Mouse (Mus musculus) hindbrain, embryonic 13.5 days (tissue): Measurements from ENCODE around the gene Ttbk1. TPM values are rescaled to one million over a fixed set of nuclear protein-coding genes. Genes with fewer than 3 reads are reported as not detected.

Source experiments
- ATAC-seq: fragments of 200-750 bp; cut with Nextera tagmentation; 2 replicates; pipeline ENCODE4 v1.8.0; 2017; ENCODE audit warnings: moderate TSS enrichment; ENCODE audit not compliant: low FRiP score
- H3K27ac ChIP-seq: fragments of 300-500 bp; sonication (generic); 2 replicates; pipeline ENCODE4 v1.5.1; 2015; ENCODE audit warnings: inconsistent platforms, mild to moderate bottlenecking, moderate library complexity
- H3K27me3 ChIP-seq: fragments of 300-500 bp; sonication (generic); 2 replicates; pipeline ENCODE4 v1.6.1; 2015; ENCODE audit warnings: mild to moderate bottlenecking, inconsistent platforms
- H3K36me3 ChIP-seq: fragments of 300-500 bp; sonication (generic); 2 replicates; pipeline ENCODE4 v1.6.1; 2015; ENCODE audit warnings: mild to moderate bottlenecking, inconsistent platforms
- H3K4me1 ChIP-seq: fragments of 300-500 bp; sonication (generic); replicated peaks from 2 replicates; pipeline ENCODE4 v1.6.1; 2015; ENCODE audit warnings: inconsistent platforms
- H3K4me2 ChIP-seq: fragments of 300-500 bp; sonication (generic); 2 replicates; pipeline ENCODE4 v1.6.1; 2015; ENCODE audit warnings: inconsistent platforms, mild to moderate bottlenecking, moderate library complexity
- H3K4me3 ChIP-seq: fragments of 300-500 bp; sonication (generic); 2 replicates; pipeline ENCODE4 v1.5.1; 2015; ENCODE audit warnings: mild to moderate bottlenecking, inconsistent platforms
- H3K9ac ChIP-seq: fragments of 300-500 bp; sonication (generic); 2 replicates; pipeline ENCODE4 v1.6.1; 2015; ENCODE audit warnings: mild to moderate bottlenecking, inconsistent platforms
- H3K9me3 ChIP-seq: fragments of 300-500 bp; sonication (generic); 2 replicates; pipeline ENCODE4 v1.6.1; 2016; ENCODE audit warnings: inconsistent platforms
- WGBS: fragments of 180-500 bp; shearing (Covaris S2); methylation state at CpG from one replicate; pipeline ENCODE4 v1.1.7; 2015; 5-methylcytosine and 5-hydroxymethylcytosine counted together
- polyA plus RNA-seq: library from polyadenylated mRNA; unstranded; fragments of >200 nt; fragmentation: Nextera tagmentation; extraction: Ambion mirVana; gene quantifications from 2 replicates; pipeline ENCODE4 v1.2.1, GENCODE M21; 2015

Ttbk1 gene
- polyA plus RNA-seq, 1 experiment from 2014 or later = 4.7 TPM

DNA sequence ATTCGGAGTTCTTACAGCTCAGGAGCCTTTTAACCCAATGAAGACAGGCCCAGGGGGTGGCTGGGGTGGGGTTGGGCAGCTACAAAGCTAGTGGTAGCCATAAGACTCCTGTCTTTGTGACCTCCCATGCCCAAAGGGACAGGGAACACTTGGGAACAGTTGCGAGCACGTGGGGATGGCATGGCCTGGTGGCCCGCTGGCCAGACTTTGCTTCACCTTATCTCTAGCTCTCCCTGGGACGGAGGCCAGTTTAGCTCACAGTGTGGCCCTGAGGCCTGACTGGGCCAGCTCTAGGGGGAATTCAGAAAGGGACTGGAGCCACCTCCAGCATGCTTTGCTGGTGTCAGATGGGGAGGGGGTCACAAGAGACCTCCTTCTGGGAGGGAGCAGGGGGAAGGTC, 25.2 kb downstream of the Ttbk1 start:
- no peak for ATAC-seq
- Histone ChIP-seq H3K27ac (no peak overlapping the region), H3K27me3 (peaks cover 46% of the 10 kb centered on the region), H3K4me2 (no peak overlapping the region), H3K4me1 (peaks cover 30% of the 10 kb centered on the region), H3K9ac (no peak overlapping the region), H3K4me3 (no peak overlapping the region), H3K9me3 (no peaks in the 10 kb centered on the region), H3K36me3 (peaks cover 70% of the 10 kb centered on the region)
- 85% methylated on average over 5 of the region's 5 CpGs for WGBS

DNA sequence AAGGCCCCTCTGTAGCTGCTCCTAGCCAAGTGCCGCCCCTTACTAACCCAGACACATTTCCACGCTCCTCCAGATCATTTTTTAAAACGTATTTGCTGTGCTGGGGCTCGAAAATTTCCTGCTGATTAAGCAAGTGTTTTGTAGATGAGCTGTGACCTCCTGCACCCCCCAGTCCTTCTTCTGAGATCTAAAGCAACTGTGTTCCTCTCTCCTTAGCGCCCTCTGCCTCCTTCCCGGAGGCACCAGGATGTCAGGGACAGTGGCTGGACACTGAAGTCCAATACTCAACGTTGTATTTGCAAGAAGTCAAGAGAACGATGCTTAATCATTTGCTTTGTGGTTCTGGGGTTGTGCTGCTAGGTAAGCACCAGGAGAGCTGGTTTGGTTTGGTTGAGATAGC, 26.1 kb downstream of the Ttbk1 start:
- H3K4me1 ChIP-seq = peaks cover 33% of the 10 kb centered on the region
- no peaks in the 10 kb centered on the region for H3K9me3 ChIP-seq
- no peak for ATAC-seq
- H3K27me3 ChIP-seq = peaks cover 53% of the 10 kb centered on the region
- H3K4me2 ChIP-seq = peak overlapping the region; percentile 29
- H3K9ac ChIP-seq = peak overlapping the region; percentile 49; the same call in 1 of the 2 replicates
- H3K27ac ChIP-seq = no peak overlapping the region
- peaks cover 61% of the 10 kb centered on the region for H3K36me3 ChIP-seq
- no peak overlapping the region for H3K4me3 ChIP-seq
- 14% methylated on average over 8 of the region's 8 CpGs for WGBS

DNA sequence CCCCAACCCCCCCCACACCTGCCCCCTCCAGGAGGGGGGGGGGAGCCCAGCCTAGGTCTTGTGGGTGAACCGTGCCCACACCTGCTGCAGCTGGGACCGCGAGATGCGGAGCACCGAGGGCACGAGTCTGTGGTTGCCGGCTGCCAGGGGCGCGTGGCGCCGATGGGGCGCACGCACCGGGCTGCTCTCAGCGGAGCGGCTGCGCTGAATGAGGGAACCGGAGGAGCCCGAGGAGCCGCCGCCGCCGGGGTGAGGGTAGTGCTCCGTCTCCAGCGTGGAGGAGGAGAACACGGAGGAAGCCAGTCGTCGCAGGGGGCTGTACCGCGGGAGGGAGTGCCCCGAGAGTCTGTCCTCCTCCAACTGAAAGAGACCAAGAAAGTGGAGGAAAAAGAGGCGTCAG, 26.8 kb downstream of the Ttbk1 start:
- no peak for ATAC-seq
- Histone ChIP-seq H3K36me3 (peaks cover 56% of the 10 kb centered on the region), H3K27me3 (peaks cover 58% of the 10 kb centered on the region), H3K9ac (peak overlapping the region; percentile 49), H3K4me1 (peaks cover 40% of the 10 kb centered on the region), H3K9me3 (no peaks in the 10 kb centered on the region), H3K27ac (no peak overlapping the region), H3K4me3 (0 out of 2 replicates have a peak overlapping the region, but pooled peaks have one; percentile 9), H3K4me2 (peak overlapping the region; percentile 29)
- 3% methylated on average over 32 of the region's 32 CpGs for WGBS

DNA sequence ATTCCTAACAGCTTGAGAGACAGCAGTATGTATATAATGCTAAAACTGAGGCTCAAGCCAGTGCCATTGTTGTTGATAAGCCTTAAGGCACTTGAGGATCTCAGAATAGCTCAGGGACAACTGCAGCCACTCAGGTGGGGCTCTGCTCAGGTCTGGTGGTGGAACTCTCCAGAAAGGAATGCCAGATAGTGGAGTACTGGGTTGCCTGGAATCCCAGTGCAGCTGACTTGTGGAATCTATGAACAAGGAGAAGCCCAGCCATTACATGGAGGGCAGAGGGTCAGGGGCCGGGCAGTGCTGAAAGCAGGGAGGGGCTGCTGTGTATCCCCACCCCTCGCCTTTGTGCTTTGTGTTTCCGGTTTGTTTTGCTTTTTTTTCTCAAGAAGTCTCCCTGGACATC, 29.0 kb downstream of the Ttbk1 start:
- H3K27ac ChIP-seq = no peak overlapping the region
- peaks cover 58% of the 10 kb centered on the region for H3K27me3 ChIP-seq
- no peaks in the 10 kb centered on the region for H3K9me3 ChIP-seq
- no peak overlapping the region for H3K9ac ChIP-seq
- no peak overlapping the region for H3K4me3 ChIP-seq
- H3K4me2 ChIP-seq = no peak overlapping the region
- peaks cover 50% of the 10 kb centered on the region for H3K4me1 ChIP-seq
- WGBS = 39% methylated on average over 3 of the region's 3 CpGs
- ATAC-seq = no peak
- peaks cover 39% of the 10 kb centered on the region for H3K36me3 ChIP-seq

DNA sequence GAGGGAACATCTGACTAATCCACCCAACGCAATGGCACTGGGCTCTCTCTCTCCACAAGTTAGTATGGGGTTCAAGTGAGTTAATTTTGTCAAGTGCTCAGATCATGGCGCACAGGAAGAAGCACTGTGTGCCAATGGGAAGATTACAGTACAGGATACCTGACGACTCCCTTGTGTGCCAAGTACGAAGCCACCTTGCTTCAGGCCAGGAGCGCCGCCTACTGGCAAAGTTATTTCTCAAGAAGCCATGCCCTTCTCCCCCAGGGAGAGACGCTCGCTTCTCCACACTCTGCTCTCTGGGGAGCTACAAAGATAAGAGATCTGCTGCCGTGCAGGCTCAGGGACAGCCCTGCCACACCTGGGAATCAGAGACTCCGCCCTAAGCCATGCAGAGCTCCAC, 29.7 kb downstream of the Ttbk1 start:
- peaks cover 53% of the 10 kb centered on the region for H3K4me1 ChIP-seq
- no peak overlapping the region for H3K27ac ChIP-seq
- H3K9me3 ChIP-seq = no peaks in the 10 kb centered on the region
- peaks cover 39% of the 10 kb centered on the region for H3K36me3 ChIP-seq
- H3K27me3 ChIP-seq = peaks cover 60% of the 10 kb centered on the region
- 12% methylated on average over 10 of the region's 10 CpGs for WGBS
- ATAC-seq = no peak
- H3K4me2 ChIP-seq = no peak overlapping the region
- no peak overlapping the region for H3K4me3 ChIP-seq
- no peak overlapping the region for H3K9ac ChIP-seq

DNA sequence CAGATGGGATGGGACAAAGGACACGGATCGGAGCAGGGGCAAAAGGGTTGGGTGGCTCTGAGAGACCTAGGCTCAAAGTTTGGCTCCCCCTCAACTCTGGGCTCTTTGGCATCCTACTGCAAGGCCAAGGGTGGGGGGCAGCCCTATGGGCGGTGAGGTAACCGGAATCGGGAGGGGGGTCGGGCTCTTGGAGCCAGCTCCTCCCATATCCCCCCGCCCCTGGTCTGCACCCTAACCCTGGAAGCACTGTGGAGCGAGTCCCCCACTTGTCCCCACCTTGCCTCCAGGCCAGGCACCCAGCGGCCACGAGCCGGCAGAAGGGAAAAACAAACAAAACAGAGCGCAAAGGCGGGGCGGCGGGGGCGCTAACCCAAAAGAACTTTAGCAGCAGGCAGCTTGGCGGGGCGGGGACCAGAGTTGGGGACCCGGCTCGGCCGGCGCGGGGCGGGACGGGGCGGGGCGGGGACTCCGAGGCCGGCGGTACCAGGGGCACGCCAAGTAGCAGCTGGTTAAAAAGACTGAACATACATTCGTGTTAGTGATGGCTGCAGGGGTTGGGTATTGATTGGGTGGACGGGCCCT, 32.3 kb downstream of the Ttbk1 start:
- WGBS = under 1% methylated on average over 33 of the region's 33 CpGs
- Histone ChIP-seq H3K4me3 (peak overlapping the region; percentile 34), H3K36me3 (peaks cover 28% of the 10 kb centered on the region), H3K27ac (no peak overlapping the region; the same call in 1 of the 2 replicates), H3K9ac (peak overlapping the region; percentile 68), H3K4me1 (peaks cover 43% of the 10 kb centered on the region), H3K4me2 (peak overlapping the region; percentile 59), H3K9me3 (no peaks in the 10 kb centered on the region), H3K27me3 (peaks cover 50% of the 10 kb centered on the region)
- peak; percentile 37 for ATAC-seq

DNA sequence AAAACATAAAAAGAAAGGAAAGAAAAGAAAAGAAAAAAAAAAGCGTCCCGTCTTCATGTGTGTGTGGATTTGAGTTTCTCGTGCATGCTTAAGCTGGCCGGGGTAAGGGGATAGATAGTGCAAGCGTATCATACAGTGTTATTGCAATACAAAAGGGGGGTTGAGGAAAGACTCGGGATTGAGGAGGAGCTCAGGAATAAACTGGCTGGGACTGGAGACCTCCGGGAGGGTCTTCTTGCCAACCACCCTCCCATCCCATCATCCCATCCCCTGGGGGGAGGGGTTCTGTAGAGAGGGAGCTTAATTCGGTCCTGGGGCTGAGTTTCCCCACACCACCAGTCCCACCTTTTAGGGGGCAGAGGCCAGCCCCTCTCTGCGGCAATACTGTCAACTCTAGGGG, 32.9 kb downstream of the Ttbk1 start:
- Histone ChIP-seq H3K9me3 (no peaks in the 10 kb centered on the region), H3K4me2 (peak overlapping the region; percentile 59), H3K4me1 (peaks cover 43% of the 10 kb centered on the region), H3K27ac (peak overlapping the region; percentile 13; the same call in 1 of the 2 replicates), H3K9ac (peak overlapping the region; percentile 68), H3K4me3 (peak overlapping the region; percentile 34), H3K36me3 (peaks cover 21% of the 10 kb centered on the region), H3K27me3 (peaks cover 43% of the 10 kb centered on the region)
- ATAC-seq = peak; percentile 26; the same call in 1 of the 2 replicates
- 4% methylated on average over 9 of the region's 9 CpGs for WGBS

DNA sequence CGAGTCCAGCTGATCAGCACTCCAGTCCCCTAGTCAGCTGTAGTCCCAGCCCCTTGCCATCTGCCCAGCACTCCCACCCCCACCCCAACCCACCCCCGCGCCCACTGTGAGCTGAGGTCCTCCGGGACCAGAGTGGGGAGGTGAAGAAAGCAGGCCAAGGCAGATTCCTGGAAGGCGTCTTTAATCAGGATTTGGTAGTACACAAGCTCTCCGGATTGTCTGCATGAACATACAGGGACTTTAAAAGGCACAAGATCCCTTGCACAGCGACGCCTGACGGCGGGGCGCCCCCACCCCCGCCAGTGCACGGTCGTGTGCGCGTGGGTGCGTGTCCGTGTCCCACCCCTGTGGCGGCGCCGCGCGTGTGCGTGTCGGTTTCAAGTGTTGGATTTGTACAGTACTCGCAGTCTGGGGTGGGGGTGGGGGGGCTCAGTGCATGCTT, 33.5 kb downstream of the Ttbk1 start:
- Histone ChIP-seq H3K4me2 (peak overlapping the region; percentile 59), H3K4me3 (peak overlapping the region; percentile 34), H3K9me3 (no peaks in the 10 kb centered on the region), H3K4me1 (peaks cover 43% of the 10 kb centered on the region), H3K9ac (peak overlapping the region; percentile 68), H3K27me3 (peaks cover 38% of the 10 kb centered on the region), H3K27ac (peak overlapping the region; percentile 75), H3K36me3 (peaks cover 17% of the 10 kb centered on the region)
- peak; percentile 43; the same call in 1 of the 2 replicates for ATAC-seq
- WGBS = 1% methylated on average over 26 of the region's 26 CpGs

DNA sequence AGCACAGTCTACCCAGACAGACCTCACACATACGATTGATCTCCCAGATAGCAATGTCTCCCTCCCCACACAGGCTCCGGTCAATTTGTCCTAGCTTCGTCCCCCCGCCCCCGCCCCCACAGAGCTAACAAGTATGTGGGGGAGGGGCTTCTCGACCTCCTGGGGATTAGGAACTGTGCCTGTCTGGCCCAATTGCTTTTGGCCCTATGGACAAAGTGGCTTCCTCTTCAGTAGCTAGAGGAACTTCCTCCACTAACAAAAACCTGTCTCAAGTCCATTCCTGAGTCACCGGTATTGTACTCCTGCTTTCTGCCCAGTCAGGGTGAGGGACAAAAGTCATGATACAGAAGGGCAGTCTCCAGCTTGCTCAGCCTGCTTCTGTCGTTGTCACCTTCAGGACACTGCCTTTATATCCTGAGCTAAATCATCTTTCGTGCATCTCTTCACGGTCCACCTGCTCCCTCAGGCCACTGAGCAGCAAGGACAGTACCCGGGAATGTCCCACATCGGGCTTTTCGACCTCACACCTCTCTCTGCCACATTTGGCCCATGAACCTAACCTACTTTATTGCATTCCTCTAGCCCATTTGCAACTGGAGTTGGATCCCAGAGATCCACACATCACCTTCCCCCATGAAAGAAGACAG, 34.0 kb downstream of the Ttbk1 start:
- H3K27me3 ChIP-seq = peaks cover 35% of the 10 kb centered on the region
- H3K9ac ChIP-seq = peak overlapping the region; percentile 68; the same call in 1 of the 2 replicates
- H3K4me2 ChIP-seq = peak overlapping the region; percentile 59
- peak overlapping the region; percentile 10; the same call in 1 of the 2 replicates for H3K27ac ChIP-seq
- H3K4me3 ChIP-seq = peak overlapping the region; percentile 34; the same call in 1 of the 2 replicates
- H3K36me3 ChIP-seq = peaks cover 12% of the 10 kb centered on the region
- no peak for ATAC-seq
- H3K4me1 ChIP-seq = peaks cover 43% of the 10 kb centered on the region
- no peaks in the 10 kb centered on the region for H3K9me3 ChIP-seq
- 5% methylated on average over 13 of the region's 13 CpGs for WGBS

DNA sequence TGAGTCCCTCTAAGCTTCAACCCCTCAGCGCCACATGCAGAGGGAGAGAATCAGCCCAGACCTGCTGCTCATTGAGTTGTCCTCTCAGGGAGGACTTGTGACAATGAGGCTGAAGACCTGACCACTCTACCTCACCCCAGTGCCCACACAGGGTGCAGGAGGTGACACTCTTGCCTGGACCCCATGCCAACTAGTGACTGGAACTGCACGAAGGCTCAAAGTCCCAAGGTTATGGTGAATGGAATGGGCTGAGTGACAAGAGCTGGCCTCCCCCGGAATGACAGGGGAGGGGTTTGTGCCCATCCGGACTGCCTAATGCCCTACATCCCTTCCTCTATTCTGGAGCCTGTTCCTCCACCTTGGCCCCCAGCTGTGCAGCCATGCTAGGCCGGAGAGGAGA, 34.8 kb downstream of the Ttbk1 start:
- Histone ChIP-seq H3K4me3 (no peak overlapping the region), H3K4me2 (no peak overlapping the region), H3K36me3 (peaks cover 12% of the 10 kb centered on the region), H3K9me3 (no peaks in the 10 kb centered on the region), H3K4me1 (peaks cover 43% of the 10 kb centered on the region), H3K27me3 (peaks cover 28% of the 10 kb centered on the region), H3K27ac (no peak overlapping the region), H3K9ac (no peak overlapping the region)
- ATAC-seq = no peak
- WGBS = 40% methylated on average over 5 of the region's 5 CpGs

DNA sequence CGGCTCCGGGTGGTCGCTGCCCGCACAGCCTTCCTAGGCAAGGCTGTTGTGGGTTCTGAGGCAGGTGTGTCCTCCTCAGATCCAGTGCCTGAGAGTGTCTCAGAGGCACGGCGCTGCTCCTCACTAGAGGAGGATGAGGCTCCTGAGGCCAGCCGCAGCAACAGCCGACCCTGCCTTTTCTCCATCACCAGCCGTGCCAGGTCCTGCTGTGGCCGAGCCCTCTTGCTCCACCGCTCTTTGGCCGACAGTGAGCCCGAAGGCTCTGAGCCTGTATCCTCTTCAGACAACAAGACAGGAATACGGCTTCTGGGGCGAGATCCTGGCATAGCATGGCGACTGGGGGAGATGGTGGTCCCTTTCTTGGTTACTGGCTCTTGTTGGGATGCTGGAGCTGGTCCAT, 41.2 kb downstream of the Ttbk1 start:
- H3K27me3 ChIP-seq = peaks cover 60% of the 10 kb centered on the region
- H3K4me3 ChIP-seq = no peak overlapping the region
- no peak overlapping the region for H3K9ac ChIP-seq
- H3K4me1 ChIP-seq = peaks cover 22% of the 10 kb centered on the region
- peaks cover 37% of the 10 kb centered on the region for H3K36me3 ChIP-seq
- ATAC-seq = no peak
- 91% methylated on average over 16 of the region's 16 CpGs for WGBS
- no peak overlapping the region for H3K4me2 ChIP-seq
- H3K27ac ChIP-seq = no peak overlapping the region
- H3K9me3 ChIP-seq = no peaks in the 10 kb centered on the region

DNA sequence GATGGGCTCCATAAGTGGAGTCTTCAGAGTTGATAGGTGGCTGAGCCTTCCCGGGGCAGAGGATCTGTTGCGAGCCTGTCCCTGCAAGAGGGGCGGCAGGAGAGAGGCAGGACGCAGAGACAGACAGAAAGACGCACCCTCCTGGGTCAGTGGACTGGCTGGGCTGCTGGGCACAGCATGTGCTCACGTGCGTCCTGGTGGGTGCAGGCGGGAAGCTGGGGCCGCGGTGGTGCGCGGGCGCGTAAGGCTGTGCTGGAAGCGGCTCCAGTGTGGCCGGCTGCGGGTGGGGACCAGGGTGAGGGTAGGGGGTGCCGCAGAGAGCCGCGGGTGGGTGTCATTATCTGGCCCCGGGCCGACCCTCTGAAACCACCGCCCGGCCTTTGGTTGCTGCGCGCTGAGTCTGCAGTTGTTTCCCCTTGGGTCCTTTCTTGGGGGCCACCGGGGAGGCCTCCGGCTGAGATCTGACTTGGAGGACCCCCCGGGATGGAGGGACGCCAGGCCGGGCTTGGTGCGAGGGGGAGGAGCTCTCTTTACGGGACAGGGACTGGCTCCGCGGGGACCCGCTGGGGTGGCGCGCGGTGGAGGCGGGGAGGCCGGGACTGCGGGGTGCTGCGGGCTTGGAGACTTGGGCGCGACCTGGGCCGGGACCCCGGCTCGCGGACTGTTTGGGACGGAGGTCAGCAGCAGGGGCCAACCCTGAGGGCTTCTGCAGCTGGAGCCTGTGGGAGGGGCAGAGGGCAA, 42.5 kb downstream of the Ttbk1 start:
- 0 out of 2 replicates have a peak overlapping the region, but pooled peaks have one; percentile 11 for H3K4me3 ChIP-seq

More for the DNA sequence above, 42.5 kb downstream of the Ttbk1 start:
- Histone ChIP-seq H3K4me1 (peaks cover 22% of the 10 kb centered on the region), H3K9ac (peak overlapping the region; percentile 55; the same call in 1 of the 2 replicates), H3K4me2 (peak overlapping the region; percentile 33), H3K27me3 (peaks cover 57% of the 10 kb centered on the region), H3K27ac (no peak overlapping the region), H3K9me3 (no peaks in the 10 kb centered on the region), H3K36me3 (peaks cover 34% of the 10 kb centered on the region)
- 2% methylated on average over 50 of the region's 50 CpGs for WGBS
- ATAC-seq = 0 out of 2 replicates have a peak, but pooled peaks have one; percentile 27
